Mouse (Mus musculus): ENCODE measurements at regions not wholly inside any gene's neighbourhood (a gene's known extent, or its start where the extent isn't known, plus 50 kb on each side); places are given as distances from the start of the nearest gene placed in this dataset.

GRCm38 (mm10) chr8:91961696-91962095 is 159.8 kb upstream of the Irx3 start:
- TF ChIP-seq CTCF (IDR thresholded peaks at IDR 0.05) (no peak), EP300 (IDR thresholded peaks at IDR 0.05) (no peak)

All from lung, postnatal 0 days (tissue).